Mouse (Mus musculus): ENCODE results near the gene Cfap221. TPM values are rescaled to one million over a fixed set of nuclear protein-coding genes. Genes with fewer than 3 reads are reported as not detected.

Gene Cfap221
- total and polyA plus RNA-seq, 3 experiments = not detected

DNA sequence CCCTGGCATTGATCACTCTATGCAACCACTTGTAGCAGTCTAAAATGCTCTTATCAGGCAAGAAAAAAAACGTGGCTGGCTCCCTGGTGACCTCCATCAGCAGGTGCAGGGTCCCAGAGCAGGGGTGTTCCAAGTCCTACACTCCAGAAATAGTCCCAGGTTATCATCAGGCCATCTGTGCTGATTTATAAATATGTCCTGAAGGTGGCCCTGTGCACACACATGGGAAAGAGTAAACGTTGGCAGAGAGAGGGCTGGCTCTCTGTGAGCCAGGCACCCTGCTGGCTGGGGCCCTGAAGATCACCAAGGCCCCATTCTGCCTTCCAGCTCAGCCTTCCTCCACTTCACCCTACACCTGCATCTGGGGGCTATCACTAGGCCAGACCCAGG, 28.0 kb upstream of the Cfap221 start:
- no peak overlapping the region for H3K9ac ChIP-seq (ENCODE audit: control insufficient read depth, low read depth, low read length, poor library complexity, severe bottlenecking)
- no peak overlapping the region for H3K27ac ChIP-seq (ENCODE audit: control insufficient read depth, low read depth, low read length)
- TF ChIP-seq KAT2A (conservative IDR thresholded peaks at IDR 0.05; ENCODE audit: low read depth, low read length) = no peak
- peak in 1 of 3 experiments; percentile 0; a peak in 1 of 6 replicates for TF ChIP-seq CTCF (IDR thresholded peaks at IDR 0.05 in 2 of 3, conservative IDR thresholded peaks at IDR 0.05 in 1 of 3; ENCODE audit: control insufficient read depth in 1 of 3, insufficient read depth in 1 of 3, low read depth in 2 of 3, low read length in 3 of 3, poor library complexity in 1 of 3, severe bottlenecking in 1 of 3)
- H3K9me3 ChIP-seq (replicated peaks; ENCODE audit: insufficient read depth, low read length) = no peaks in the 10 kb centered on the region
- H3K4me1 ChIP-seq (ENCODE audit: control insufficient read depth in 1 of 2, insufficient read depth in 2 of 2, low read length in 2 of 2) = no peaks in the 10 kb centered on the region
- no peaks in the 10 kb centered on the region for H3K27me3 ChIP-seq (ENCODE audit: control insufficient read depth in 1 of 2, insufficient read depth in 2 of 2, low read length in 2 of 2)
- no peak overlapping the region for H3K4me3 ChIP-seq (ENCODE audit: control insufficient read depth in 1 of 2, insufficient read depth in 1 of 2, low read depth in 2 of 2, low read length in 2 of 2)
- no peaks in the 10 kb centered on the region for H3K36me3 ChIP-seq (ENCODE audit: control insufficient read depth in 1 of 2, insufficient read depth in 2 of 2, low read length in 2 of 2)
- no peaks in the 10 kb centered on the region for H3K79me2 ChIP-seq (ENCODE audit: control insufficient read depth, insufficient read depth, low read length, poor library complexity)
- DNase-seq (ENCODE audit: low read depth, low spot score) = no peak

DNA sequence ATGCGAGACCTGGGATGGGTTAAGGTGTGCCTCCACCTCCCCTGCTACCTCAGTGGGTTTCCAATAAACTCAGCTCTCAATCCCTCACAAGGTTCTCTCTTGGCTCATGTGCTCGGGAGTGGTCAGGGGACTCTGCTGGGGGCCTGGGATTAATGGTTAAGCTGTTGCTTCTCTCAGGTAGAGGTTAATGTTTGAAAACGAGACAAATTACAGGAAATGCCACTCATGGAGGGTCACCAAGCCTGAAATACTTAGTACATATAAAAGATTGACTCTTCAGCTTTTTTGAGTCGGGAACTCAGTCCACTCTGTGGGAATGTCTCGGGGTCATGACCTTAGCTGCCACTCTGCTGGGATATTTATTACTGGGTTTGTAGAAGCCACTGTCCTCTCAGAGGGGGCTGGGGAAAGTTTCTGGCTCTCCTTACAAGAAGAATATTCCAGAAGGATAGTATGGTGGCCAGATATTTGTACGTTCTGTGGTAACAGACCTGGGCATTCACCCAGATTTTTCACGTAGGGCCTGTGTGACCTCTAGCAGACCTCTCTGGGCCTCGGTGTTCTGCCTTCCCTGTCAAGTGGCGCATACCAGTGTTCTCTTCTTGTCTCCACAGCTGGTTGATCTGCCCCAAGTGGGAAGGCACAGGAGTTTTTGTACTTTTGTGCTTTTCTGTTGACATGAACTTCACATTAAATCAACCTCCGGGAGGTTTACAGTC, 27.5 kb upstream of the Cfap221 start:
- TF ChIP-seq TCF12 (IDR thresholded peaks at IDR 0.05; ENCODE audit: low read depth, low read length) (no peak), MXI1 (IDR thresholded peaks at IDR 0.05; ENCODE audit: low read depth, low read length) (no peak)
- H3K27me3 ChIP-seq (ENCODE audit: control insufficient read depth in 1 of 2, insufficient read depth in 2 of 2, low read length in 2 of 2) = no peaks in the 10 kb centered on the region
- no peaks in the 10 kb centered on the region for H3K4me1 ChIP-seq (ENCODE audit: control insufficient read depth in 1 of 2, insufficient read depth in 2 of 2, low read length in 2 of 2)
- DNase-seq (ENCODE audit: low read depth, low spot score) = no peak
- no peaks in the 10 kb centered on the region for H3K36me3 ChIP-seq (ENCODE audit: control insufficient read depth in 1 of 2, insufficient read depth in 2 of 2, low read length in 2 of 2)
- no peak overlapping the region for H3K27ac ChIP-seq (ENCODE audit: control insufficient read depth, low read depth, low read length)
- no peak overlapping the region for H3K9ac ChIP-seq (ENCODE audit: control insufficient read depth, low read depth, low read length, poor library complexity, severe bottlenecking)
- no peaks in the 10 kb centered on the region for H3K79me2 ChIP-seq (ENCODE audit: control insufficient read depth, insufficient read depth, low read length, poor library complexity)
- H3K9me3 ChIP-seq (replicated peaks; ENCODE audit: insufficient read depth, low read length) = no peaks in the 10 kb centered on the region
- H3K4me3 ChIP-seq (ENCODE audit: control insufficient read depth in 1 of 2, insufficient read depth in 1 of 2, low read depth in 2 of 2, low read length in 2 of 2) = no peak overlapping the region

DNA sequence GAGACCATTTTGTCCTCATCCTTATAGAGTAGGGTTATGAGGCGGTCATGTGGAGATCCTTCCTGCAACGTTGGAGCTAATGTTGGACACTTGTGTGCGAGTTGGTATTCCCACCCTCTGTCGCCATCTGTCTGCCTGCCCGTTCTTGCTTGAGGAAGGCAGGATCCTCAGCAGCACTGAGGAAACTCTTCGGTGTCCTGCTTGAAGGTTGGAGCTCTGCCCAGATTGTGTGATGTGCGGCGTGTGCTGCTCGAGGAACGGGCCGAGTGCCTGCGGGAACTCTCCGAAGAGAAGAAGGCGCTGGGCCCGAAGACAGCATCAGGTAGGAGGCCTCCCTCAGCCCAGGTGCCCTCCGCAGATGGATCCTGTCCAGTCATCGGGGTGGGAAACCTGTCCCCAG, 24.9 kb upstream of the Cfap221 start:
- H3K27ac ChIP-seq (ENCODE audit: control insufficient read depth, low read depth, low read length) = no peak overlapping the region
- H3K79me2 ChIP-seq (ENCODE audit: control insufficient read depth, insufficient read depth, low read length, poor library complexity) = no peaks in the 10 kb centered on the region
- no peak overlapping the region for H3K9ac ChIP-seq (ENCODE audit: control insufficient read depth, low read depth, low read length, poor library complexity, severe bottlenecking)
- H3K9me3 ChIP-seq (replicated peaks; ENCODE audit: insufficient read depth, low read length) = no peaks in the 10 kb centered on the region
- no peak for TF ChIP-seq USF2 (IDR thresholded peaks at IDR 0.05; ENCODE audit: borderline replicate concordance in 1 of 2, insufficient read depth in 1 of 2, low read depth in 1 of 2, low read length in 2 of 2)
- TF ChIP-seq POLR2AphosphoS2 (IDR thresholded peaks at IDR 0.05; ENCODE audit: low read length) = no peak
- TF ChIP-seq EP300 (IDR thresholded peaks at IDR 0.05; ENCODE audit: low read depth in 1 of 2, low read length in 2 of 2) = no peak
- TF ChIP-seq TCF12 (IDR thresholded peaks at IDR 0.05; ENCODE audit: low read depth, low read length) = no peak
- TF ChIP-seq ETS1 (IDR thresholded peaks at IDR 0.05; ENCODE audit: low read depth, low read length) = no peak
- TF ChIP-seq E2F4 (IDR thresholded peaks at IDR 0.05; ENCODE audit: borderline replicate concordance, low read depth, low read length) = no peak
- TF ChIP-seq ZC3H11A (IDR thresholded peaks at IDR 0.05; ENCODE audit: low read depth, low read length) = no peak
- TF ChIP-seq BHLHE40 (IDR thresholded peaks at IDR 0.05; ENCODE audit: borderline replicate concordance, low read depth, low read length) = no peak
- TF ChIP-seq ZKSCAN1 (IDR thresholded peaks at IDR 0.05; ENCODE audit: low read depth, low read length) = no peak
- TF ChIP-seq SMC3 (IDR thresholded peaks at IDR 0.05; ENCODE audit: low read depth, low read length) = no peak
- no peak for DNase-seq (ENCODE audit: low read depth, low spot score)
- H3K4me1 ChIP-seq (ENCODE audit: control insufficient read depth in 1 of 2, insufficient read depth in 2 of 2, low read length in 2 of 2) = peaks cover 0 to 4% of the 10 kb centered on the region in 2 experiments; a peak in 1 of 4 replicates
- no peak overlapping the region for H3K4me3 ChIP-seq (ENCODE audit: control insufficient read depth in 1 of 2, insufficient read depth in 1 of 2, low read depth in 2 of 2, low read length in 2 of 2)
- H3K36me3 ChIP-seq (ENCODE audit: control insufficient read depth in 1 of 2, insufficient read depth in 2 of 2, low read length in 2 of 2) = no peaks in the 10 kb centered on the region
- H3K27me3 ChIP-seq (ENCODE audit: control insufficient read depth in 1 of 2, insufficient read depth in 2 of 2, low read length in 2 of 2) = no peaks in the 10 kb centered on the region

All from MEL (cell line).